Mouse (Mus musculus) intestine, embryonic 16.5 days (tissue): Measurements from ENCODE around the gene Pus10. TPM values are rescaled to one million over a fixed set of nuclear protein-coding genes. Genes with fewer than 3 reads are reported as not detected.

ENCODE experiments used
- ATAC-seq: fragments of 200-750 bp; cut with Nextera tagmentation; 2 replicates; pipeline ENCODE4 v1.8.0; 2017; ENCODE audit warnings: moderate TSS enrichment, moderate library complexity
- H3K27ac ChIP-seq: fragments of 300-500 bp; sonication (generic); 2 replicates; pipeline ENCODE4 v1.5.1; 2014; ENCODE audit warnings: mild to moderate bottlenecking, low read length
- H3K27me3 ChIP-seq: fragments of 300-500 bp; sonication (generic); replicated peaks from 2 replicates; pipeline ENCODE4 v1.6.1; 2014; ENCODE audit warnings: low read length, control low read depth, mixed read lengths; ENCODE audit not compliant: control insufficient read depth, insufficient read depth
- H3K36me3 ChIP-seq: fragments of 300-500 bp; sonication (generic); 2 replicates; pipeline ENCODE4 v1.6.1; 2014; ENCODE audit warnings: low read length, control low read depth; ENCODE audit not compliant: control insufficient read depth, insufficient read depth
- H3K4me1 ChIP-seq: fragments of 300-500 bp; sonication (generic); 2 replicates; pipeline ENCODE4 v1.6.1; 2014; ENCODE audit warnings: low read length, control low read depth, mixed read lengths; ENCODE audit not compliant: control insufficient read depth, insufficient read depth
- H3K4me2 ChIP-seq: fragments of 300-500 bp; sonication (generic); 2 replicates; pipeline ENCODE4 v1.6.1; 2014; ENCODE audit warnings: low read depth, low read length, control low read depth
- H3K4me3 ChIP-seq: fragments of 300-500 bp; sonication (generic); 2 replicates; pipeline ENCODE4 v1.5.1; 2014; ENCODE audit warnings: mild to moderate bottlenecking, low read length
- H3K9ac ChIP-seq: fragments of 300-500 bp; sonication (generic); 2 replicates; pipeline ENCODE4 v1.6.1; 2014; ENCODE audit warnings: low read depth, low read length
- H3K9me3 ChIP-seq: fragments of 300-500 bp; sonication (generic); 2 replicates; pipeline ENCODE4 v1.6.1; 2016; ENCODE audit warnings: low read length, control low read depth; ENCODE audit not compliant: control insufficient read depth
- WGBS: fragments of 180-500 bp; shearing (Covaris S2); extraction: QIAGEN DNeasy Blood & Tissue Kit; methylation state at CpG from one replicate; pipeline ENCODE4 v1.1.7; 2014; 5-methylcytosine and 5-hydroxymethylcytosine counted together
- polyA plus RNA-seq: library from polyadenylated mRNA; unstranded; fragments of >200 nt; fragmentation: Nextera tagmentation; extraction: Ambion mirVana; gene quantifications from 2 replicates; pipeline ENCODE4 v1.2.1, GENCODE M21; 2015

Gene Pus10
- polyA plus RNA-seq, 1 experiment from 2014 or later, result 20.9 TPM

DNA sequence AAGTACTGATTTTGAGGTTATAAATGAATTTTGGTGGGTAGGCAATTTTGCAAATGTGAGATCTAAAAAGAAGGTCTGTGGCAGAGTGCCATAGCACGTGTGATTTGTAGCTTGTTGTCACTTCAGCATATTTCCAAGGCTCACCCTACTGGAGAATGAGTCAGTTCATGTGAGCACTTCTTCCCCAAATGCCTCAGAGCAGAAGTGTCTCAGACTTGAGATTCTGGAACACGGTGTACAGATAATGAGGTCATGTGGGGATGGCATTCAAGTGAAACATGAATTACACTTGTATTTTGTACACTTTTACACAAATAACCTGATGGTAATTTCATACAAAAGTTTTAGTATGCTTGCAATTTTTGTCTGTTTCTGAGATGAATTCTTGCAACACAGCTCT lies 7.7 kb upstream of the Pus10 start:
- H3K4me3 ChIP-seq, result no peak overlapping the region
- no peak overlapping the region for H3K9ac ChIP-seq
- H3K4me2 ChIP-seq, result no peak overlapping the region
- no peaks in the 10 kb centered on the region for H3K36me3 ChIP-seq
- H3K9me3 ChIP-seq, result no peaks in the 10 kb centered on the region
- H3K4me1 ChIP-seq, result 0 out of 2 replicates have a peak, but pooled peaks cover 1% of the 10 kb centered on the region
- no peaks in the 10 kb centered on the region for H3K27me3 ChIP-seq
- WGBS, result 83% methylated on average over 2 of the region's 2 CpGs
- H3K27ac ChIP-seq, result no peak overlapping the region
- no peak for ATAC-seq

DNA sequence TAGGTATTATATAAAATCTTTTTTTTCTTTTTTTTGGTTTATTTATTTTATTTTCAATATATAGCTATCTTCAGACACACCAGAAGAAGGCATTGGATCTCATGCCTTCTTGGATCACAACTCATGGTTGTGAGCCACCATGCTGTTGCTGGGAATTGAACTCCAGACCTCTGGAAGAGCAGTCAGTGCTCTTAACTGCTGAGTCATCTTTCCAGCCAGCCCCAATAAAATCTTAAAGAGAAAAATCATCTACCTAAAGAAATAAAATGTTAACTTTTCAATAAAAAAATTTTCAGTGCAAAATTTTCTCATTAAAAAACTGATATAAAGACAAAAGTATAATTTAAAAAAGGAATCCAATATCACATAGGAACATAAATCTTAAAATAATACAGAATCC lies 1.2 kb upstream of the Pus10 start:
- no peaks in the 10 kb centered on the region for H3K36me3 ChIP-seq
- H3K9ac ChIP-seq, result no peak overlapping the region
- no peaks in the 10 kb centered on the region for H3K27me3 ChIP-seq
- ATAC-seq, result no peak
- H3K4me2 ChIP-seq, result no peak overlapping the region
- H3K27ac ChIP-seq, result no peak overlapping the region
- H3K4me1 ChIP-seq, result peaks cover 5% of the 10 kb centered on the region; the same call in 1 of the 2 replicates
- H3K4me3 ChIP-seq, result no peak overlapping the region
- H3K9me3 ChIP-seq, result no peaks in the 10 kb centered on the region

DNA sequence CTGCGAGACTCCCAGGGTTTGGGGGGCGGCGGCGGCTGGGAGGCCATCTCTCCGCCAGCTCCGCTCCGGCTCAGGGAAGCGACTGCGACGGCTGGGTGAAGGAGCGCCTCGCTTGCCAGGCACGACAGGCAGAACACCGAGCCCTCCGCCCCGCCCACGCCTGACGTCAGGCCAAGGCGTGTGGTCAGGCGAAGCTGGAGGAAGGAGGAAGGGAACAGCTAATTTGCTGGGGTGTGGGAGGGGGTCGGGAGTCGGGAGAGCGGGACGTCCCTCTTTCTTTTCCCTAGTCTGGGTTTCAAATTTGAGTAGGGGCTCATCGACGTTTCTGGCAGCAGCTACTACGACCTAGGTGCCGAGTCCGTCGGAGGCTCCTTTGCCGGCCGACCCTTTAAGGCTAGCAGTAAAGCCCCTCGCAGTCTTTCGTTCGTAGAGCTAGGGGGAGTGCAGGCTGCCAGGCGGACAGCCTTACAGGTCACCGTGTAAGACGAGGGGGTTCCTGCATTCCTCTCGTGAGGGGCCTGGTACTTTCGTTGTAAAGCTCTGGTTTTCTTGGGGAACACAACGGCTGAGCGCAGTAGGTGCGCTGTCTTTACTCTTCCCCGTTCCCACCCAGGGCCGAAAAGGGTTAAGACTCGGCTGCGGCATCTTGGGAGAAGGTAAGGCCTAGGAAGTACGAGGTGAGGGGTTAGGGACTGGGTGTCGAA lies 476 bp downstream of the Pus10 start, which contains the start of gene Pex13:
TSS of gene Pex13 (minus strand) at position 162 of the 704 bp plus-strand sequence.
- peak within 1 kb of the TSS; percentile 58 for H3K4me2 ChIP-seq
- no peaks in the 10 kb centered on the region for H3K36me3 ChIP-seq
- peaks cover 5% of the 10 kb centered on the region; the same call in 1 of the 2 replicates for H3K4me1 ChIP-seq
- peak; percentile 98 for ATAC-seq
- no peaks in the 10 kb centered on the region for H3K27me3 ChIP-seq
- H3K9ac ChIP-seq, result peak within 1 kb of the TSS; percentile 90
- WGBS, result under 1% methylated on average over 49 of the region's 49 CpGs
- H3K9me3 ChIP-seq, result no peaks in the 10 kb centered on the region
- H3K4me3 ChIP-seq, result peak within 1 kb of the TSS; percentile 79
- H3K27ac ChIP-seq, result peak within 1 kb of the TSS; percentile 99

DNA sequence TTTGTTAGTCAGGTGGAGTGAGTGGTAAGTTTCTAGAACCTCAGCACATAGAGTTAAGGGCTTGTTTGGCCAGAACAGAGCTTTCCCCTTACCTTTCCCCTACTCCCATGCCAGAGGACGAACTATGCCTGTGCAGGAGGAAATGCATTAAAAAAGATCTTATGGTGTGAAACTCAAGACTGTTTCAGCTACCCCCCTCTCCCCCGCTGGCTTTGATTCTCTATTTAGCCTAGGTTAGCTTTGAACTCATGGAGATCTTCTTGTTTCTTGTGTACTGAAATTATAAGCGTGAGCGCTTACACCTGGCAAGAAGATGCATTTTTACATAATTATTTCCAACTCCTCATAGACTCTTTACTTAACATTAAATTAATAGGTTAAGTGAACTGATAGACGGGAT lies 1.1 kb downstream of the Pus10 start:
- WGBS, result 4% methylated on average over 5 of the region's 5 CpGs
- ATAC-seq, result no peak; the same call in 1 of the 2 replicates
- peak overlapping the region; percentile 58 for H3K4me2 ChIP-seq
- H3K36me3 ChIP-seq, result no peaks in the 10 kb centered on the region
- peak overlapping the region; percentile 99 for H3K27ac ChIP-seq
- no peaks in the 10 kb centered on the region for H3K9me3 ChIP-seq
- peaks cover 5% of the 10 kb centered on the region; the same call in 1 of the 2 replicates for H3K4me1 ChIP-seq
- H3K4me3 ChIP-seq, result peak overlapping the region; percentile 79
- peak overlapping the region; percentile 90 for H3K9ac ChIP-seq
- no peaks in the 10 kb centered on the region for H3K27me3 ChIP-seq

DNA sequence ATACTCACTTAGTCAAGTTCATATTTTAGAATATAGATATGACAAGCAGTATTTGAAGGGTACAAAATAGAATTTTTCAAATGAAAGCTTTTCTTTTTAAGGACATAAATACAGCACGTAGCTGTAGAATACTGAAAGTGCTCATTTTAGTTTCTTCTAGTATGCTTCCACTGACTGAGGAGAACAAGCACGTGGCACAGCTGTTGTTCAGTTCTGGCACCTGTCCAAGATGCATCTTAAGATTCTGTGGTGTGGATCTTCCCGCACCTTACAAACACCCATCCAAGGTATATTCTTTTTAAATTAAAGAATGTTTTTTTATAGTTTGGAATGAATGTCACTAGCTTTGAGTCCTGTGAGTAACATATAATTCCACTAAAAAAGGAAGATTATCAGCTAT lies 1.7 kb downstream of the Pus10 start:
- Histone ChIP-seq H3K9me3 (no peaks in the 10 kb centered on the region), H3K4me2 (peak overlapping the region; percentile 58), H3K4me3 (peak overlapping the region; percentile 79; the same call in 1 of the 2 replicates), H3K36me3 (no peaks in the 10 kb centered on the region), H3K4me1 (peaks cover 5% of the 10 kb centered on the region; the same call in 1 of the 2 replicates), H3K27me3 (no peaks in the 10 kb centered on the region), H3K27ac (no peak overlapping the region), H3K9ac (no peak overlapping the region)
- 18% methylated on average over 3 of the region's 3 CpGs for WGBS
- no peak for ATAC-seq

DNA sequence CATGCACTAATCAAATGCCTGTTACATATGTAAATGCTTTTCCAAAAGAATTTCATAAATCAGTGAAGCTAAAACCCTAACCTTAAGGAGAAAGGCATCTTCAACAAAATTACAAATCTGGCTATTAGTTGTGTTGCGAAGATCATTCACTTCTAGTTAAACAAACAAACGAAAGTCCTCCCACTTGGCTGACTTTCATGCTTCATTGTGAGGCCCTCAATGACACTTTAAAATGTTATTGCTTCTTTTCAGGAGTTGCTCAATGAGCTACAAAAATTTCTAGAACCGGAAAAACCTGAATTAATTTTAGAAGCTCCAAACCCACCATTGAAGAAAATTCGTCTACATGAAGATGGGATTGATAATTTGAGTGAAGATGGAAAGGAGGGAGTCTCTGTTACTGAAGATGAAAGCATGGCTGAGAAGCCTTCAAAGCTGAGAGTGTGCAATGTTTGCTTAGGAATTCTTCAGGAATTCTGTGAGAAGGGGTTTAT lies 6.8 kb downstream of the Pus10 start:
- Histone ChIP-seq H3K4me2 (no peak overlapping the region), H3K27me3 (no peaks in the 10 kb centered on the region), H3K27ac (no peak overlapping the region), H3K4me3 (no peak overlapping the region), H3K36me3 (no peaks in the 10 kb centered on the region), H3K4me1 (no peaks in the 10 kb centered on the region), H3K9me3 (no peaks in the 10 kb centered on the region), H3K9ac (no peak overlapping the region)
- ATAC-seq, result no peak
- WGBS, result 65% methylated on average over 4 of the region's 4 CpGs

DNA sequence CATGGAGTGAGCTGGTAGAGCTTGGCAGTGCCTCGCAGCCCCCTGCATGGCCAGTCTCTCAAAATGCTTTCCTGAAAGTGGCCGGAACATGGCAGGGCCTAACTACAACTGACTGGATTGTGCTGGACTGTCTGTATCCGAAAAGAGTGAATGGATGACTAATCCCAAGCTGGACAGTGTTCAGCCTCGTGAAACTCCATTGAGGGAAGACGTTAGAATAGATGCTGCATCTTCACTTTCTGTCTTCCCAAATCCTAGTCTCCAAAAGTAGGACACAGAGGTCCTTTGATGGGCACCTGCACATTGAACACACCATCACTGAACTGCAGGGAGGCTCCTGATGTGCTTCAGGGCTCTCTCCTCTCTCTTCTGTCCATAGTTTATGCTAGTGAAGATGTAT lies 10.6 kb downstream of the Pus10 start:
- WGBS, result 86% methylated on average over 5 of the region's 5 CpGs
- Histone ChIP-seq H3K4me2 (no peak overlapping the region), H3K9me3 (no peaks in the 10 kb centered on the region), H3K9ac (no peak overlapping the region), H3K27me3 (no peaks in the 10 kb centered on the region), H3K4me1 (no peaks in the 10 kb centered on the region), H3K36me3 (peaks cover 5% of the 10 kb centered on the region; the same call in 1 of the 2 replicates), H3K27ac (no peak overlapping the region), H3K4me3 (no peak overlapping the region)
- no peak for ATAC-seq

DNA sequence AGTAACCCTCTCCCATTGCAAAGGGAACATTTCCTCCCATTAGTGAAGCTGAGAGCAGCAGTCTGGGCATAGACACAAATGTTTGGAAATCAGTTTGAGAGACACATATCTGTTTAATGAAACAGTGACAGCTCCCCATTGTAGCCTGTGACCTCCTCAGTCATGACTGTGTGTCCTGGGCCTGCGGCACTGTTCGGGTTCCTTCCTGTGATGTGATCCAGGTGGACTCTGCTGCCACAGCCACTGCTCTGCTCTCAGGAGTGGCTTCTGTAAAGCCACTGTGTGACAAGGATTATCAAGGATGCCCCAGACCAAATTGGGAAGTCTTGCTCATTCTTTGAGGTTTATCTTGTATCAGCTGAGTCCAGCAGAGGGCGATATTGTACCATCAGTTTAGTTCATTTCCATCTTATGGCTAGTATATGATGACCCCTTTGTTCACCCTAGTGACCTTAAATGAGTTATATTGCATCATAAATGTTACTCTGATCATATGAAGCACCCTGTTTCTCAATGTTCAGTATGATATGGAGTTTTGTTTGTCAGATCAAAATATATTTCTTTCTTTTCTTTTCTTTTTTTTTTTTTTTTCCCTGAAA lies 13.7 kb downstream of the Pus10 start:
- no peak overlapping the region for H3K9ac ChIP-seq
- no peak overlapping the region for H3K27ac ChIP-seq
- H3K4me3 ChIP-seq, result no peak overlapping the region
- 40% methylated on average over 3 of the region's 3 CpGs for WGBS
- 0 out of 2 replicates have a peak, but pooled peaks have one; percentile 33 for ATAC-seq
- no peaks in the 10 kb centered on the region for H3K9me3 ChIP-seq
- H3K4me2 ChIP-seq, result no peak overlapping the region
- peaks cover 5% of the 10 kb centered on the region; the same call in 1 of the 2 replicates for H3K36me3 ChIP-seq
- no peaks in the 10 kb centered on the region for H3K4me1 ChIP-seq
- H3K27me3 ChIP-seq, result no peaks in the 10 kb centered on the region

DNA sequence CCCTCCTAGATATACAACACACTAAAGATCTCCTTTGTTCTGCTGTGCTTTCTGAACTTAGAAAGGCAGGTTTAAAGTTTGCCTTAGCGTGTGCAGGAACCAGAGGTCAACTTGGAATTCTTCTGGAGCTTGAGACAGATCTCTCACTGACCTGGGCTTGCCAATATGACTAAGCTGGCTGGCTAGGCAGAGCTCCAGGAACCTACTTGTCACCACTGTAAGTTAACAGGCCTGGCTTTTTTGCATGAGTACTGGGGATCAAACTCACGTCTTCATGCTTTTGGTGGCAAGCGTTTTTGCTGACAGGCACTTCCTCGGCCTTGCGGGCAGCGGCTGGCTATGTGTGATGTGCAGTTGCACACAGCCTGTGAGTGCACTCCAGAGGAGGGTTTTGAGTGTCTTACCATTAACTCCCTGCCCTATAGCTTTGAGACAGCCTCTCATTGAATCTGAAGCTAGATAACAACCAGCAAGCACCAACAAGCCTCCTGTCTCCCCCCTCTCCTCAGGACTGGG lies 15.0 kb downstream of the Pus10 start:
- Histone ChIP-seq H3K27ac (no peak overlapping the region), H3K4me1 (no peaks in the 10 kb centered on the region), H3K9ac (no peak overlapping the region), H3K27me3 (no peaks in the 10 kb centered on the region), H3K4me3 (no peak overlapping the region), H3K4me2 (no peak overlapping the region), H3K36me3 (peaks cover 5% of the 10 kb centered on the region; the same call in 1 of the 2 replicates), H3K9me3 (no peaks in the 10 kb centered on the region)
- no peak for ATAC-seq
- WGBS, result 90% methylated on average over 6 of the region's 6 CpGs
